Mouse (Mus musculus) layer of hippocampus, adult 11-12 months (tissue): Measurements from ENCODE around the gene Shc2.

Experiments
- DNase-seq: peaks from one replicate; pipeline ENCODE4 v3.0.0; 2022; ENCODE audit warnings: low spot score

Shc2 gene

DNA sequence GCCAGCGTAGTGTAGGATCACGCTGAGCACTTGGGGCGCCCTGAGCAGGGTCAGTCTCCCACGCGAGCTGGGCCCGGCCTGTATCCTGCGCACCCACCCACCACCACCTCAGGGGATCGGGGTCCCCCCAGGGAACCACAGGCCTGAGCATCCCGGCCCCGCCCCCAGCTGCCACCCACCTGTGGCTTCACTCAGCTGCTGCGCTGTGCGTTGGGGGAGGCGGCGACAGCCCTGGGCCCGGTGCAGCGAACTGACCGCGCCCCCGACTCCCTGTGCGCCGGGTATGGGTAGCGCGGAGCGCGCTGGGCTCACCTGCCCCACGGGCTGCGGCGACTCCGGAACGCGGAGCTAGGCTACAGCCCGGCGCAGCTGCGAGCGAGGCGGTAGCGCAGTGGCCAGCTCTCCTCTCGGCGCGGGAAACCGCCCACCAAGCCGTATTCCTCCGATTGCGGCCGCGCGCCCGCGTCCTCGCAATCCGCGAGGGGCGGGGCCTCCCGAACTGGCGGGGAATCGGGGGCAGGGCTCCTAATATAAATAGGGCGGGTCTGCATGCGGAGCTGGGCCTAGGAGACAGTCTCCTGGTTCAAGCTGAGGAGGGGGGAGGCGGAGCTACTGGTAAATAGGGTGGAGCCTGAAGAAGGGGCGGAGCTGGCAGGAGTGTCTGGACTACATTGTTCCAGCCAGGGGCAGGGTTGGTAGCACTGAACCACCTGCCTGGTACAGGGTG is 24.0 kb downstream of the Shc2 start, which contains the start of gene C2cd4c:
Gene C2cd4c (minus strand): TSS at position 448 of the 727 bp plus-strand sequence.
- DNase-seq, result peak; percentile 70

DNA sequence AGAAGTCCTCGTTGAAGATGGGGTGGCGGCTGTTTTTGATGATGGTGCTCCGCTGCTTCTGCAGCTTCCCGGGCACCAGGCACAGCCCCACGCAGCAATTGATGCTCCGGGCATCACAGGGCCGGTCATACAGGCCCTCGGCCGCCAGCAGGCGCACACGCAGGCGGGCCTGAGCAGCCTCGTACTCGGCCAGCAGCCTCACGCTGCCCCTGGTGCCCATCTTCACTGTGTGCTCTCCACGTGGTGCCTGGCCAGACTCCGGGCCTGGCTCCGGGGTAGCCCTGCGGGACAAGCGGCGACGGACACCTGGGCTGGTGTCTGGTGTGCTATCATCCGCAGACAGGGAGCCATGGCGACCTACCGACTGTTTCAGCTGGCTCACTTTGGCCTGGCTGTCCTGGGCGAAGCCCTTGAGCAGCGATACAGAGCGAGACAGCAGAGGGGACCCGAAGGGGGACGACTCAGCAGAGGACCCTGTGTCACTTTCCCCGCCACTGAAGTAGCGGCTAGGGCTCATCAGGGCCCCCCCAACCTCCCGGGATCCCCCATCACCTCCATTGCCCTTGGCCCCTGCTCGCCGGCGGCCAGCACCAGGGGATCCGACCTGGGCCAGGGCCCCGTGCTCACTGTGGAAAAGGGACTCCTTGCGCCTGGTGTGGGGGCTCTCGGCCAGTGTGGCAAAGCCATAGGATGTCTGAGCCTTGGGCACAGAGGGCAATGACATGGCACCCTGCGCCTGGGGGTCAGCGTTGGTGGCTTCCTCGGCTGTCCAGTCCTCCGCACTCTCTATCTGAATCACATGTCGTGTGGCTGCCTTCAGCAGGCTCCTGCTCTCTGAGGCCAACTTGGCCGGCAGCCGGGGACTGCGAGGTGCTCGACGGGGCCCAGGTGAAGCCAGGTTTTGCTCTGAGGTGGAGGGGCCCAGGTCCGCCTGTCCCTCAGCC is 25.3 kb downstream of the Shc2 start:
- DNase-seq, result no peak

DNA sequence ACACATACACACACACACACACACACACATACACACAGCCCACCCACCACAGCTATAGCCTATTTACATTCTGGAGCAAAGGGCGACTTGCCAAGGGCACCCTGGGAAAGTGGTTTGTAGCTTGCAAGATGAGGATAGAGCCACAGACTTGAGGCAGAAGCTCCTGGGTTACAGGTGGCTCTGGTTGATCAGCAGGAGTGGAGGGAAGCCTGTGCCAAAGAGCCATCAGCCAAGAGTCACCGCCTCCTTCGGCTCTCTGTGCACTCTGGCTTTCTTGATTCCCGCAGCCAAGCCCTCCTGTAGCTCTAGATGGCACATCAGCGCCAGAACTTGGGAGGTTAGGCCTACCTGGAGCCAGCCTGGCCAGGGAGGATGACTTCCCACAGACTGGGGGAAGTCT is 26.4 kb downstream of the Shc2 start:
- no peak for DNase-seq

- DNase-seq, result no peak
These were observed 28.4 kb downstream of the Shc2 start for GRCm38 (mm10) chr10:79609276-79609675.

DNA sequence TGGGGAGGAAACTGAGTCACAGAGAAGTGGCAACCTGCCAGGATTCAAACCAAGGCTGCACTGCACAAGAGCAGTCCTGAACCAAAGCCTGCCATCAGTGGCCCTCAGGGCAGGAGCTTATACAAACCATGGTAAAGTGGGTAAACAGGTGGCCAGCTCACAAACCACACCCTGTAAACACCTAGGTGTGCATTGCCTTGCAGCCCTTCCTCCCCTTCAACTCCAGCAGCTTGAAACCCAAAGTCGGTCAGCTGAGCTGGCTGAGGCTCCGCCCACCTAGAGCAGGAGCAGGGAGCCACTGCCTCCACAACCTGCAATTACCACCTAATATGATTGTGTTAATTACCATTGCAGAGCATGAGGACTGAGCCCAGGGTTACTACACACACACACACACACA is 29.8 kb downstream of the Shc2 start:
- DNase-seq, result no peak

GRCm38 (mm10) chr10:79606537-79606936 is 31.2 kb downstream of the Shc2 start:
- DNase-seq, result no peak

DNA sequence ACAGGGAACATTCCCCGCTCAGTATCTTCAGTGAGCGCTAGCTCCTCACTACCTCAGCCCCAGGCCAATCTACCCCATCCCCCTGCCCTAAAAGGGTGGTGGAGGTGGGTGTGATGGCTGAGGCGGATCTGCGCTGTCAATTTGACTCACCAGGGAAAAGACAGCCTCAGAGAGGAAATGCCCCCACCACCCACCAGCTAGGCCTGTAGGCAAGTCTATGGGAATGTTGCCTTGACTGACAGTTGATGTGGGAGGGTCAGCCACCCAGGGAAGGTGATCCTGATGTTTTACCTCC is 39.8 kb downstream of the Shc2 start:
- DNase-seq, result no peak

DNA sequence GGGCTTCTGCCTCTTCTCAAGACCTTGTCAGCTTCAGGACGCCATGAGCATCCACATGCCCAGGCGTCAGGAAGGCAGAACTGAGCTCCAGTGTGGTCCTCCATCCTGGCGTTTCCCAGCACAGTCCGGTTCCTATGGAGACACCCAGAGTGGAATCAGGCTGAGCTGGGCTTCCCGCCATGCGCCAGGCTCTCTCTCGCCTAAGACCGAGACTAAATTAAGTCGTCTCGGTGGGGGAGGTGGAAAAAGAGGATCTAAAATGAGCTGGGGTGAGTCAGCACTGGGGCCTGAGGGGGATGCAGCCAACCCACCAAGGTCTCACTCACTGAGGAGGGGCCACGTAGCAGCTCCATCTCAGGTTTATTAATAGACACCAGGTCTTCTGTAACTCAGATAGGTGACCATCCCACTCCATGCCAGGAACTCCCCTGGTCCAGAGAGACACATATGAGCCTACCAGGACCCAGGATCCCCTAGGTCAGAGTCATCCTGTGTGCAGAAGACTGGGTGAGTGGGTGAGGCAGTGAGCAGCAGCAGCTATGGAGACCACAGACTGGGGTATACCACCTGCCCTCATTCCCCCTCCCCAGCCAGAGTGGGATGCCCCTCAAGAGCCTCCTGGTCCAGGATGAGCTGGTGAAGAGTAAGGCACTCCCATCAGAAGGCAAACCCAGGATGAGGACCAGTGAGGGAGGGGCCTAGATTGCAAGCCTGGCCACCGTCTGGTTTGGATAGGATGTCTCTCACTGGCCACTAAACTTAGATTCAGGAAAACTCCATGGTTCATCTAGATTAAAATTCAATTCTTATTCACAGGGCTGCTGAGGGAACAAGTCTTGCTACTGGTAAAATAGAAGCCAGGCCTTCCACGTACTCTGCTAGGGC is 40.4 kb downstream of the Shc2 start:
- peak; percentile 67 for DNase-seq

DNA sequence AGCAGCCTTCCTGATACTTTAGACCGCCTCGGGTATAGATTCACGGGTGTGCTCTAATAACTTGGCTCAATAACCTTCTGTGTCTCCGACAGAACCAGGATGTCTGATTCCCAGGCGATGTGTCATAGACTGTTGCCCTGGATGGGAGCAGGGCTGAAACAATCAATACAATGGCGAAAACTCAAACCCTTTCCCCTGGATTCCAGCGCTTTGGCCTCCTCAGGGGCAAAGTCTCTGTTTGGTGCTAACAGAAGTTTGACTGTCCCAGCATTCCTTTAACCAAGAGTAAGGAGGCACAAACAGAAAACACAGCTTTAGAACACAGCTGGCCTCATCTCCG is 42.2 kb downstream of the Shc2 start:
- DNase-seq, result no peak

GRCm38 (mm10) chr10:79594872-79595589 is 42.7 kb downstream of the Shc2 start:
- DNase-seq, result peak; percentile 73

DNA sequence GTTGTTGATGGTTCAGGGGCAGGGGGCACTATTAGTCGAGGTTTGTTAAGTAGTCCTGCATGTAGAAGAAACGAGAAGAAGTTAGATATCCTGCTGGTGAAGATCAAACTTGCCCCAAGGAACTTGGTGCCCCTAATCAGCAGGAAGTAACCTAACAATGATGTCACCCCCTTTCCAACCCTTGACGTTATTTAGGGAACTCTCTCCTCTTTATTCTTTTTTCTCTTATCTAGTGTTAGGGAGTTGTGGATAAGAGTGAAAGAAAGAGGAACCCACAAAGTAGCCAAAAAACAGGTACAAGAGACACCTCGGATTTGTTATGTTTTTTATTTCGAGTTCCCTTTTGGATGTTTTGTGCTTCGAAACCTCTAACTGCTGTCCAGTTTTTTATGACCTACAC is 43.6 kb downstream of the Shc2 start:
- no peak for DNase-seq

- DNase-seq, result no peak
These were observed 47.0 kb downstream of the Shc2 start for GRCm38 (mm10) chr10:79590702-79591101.

GRCm38 (mm10) chr10:79587752-79588126 is 50.0 kb downstream of the Shc2 start:
- DNase-seq, result no peak

GRCm38 (mm10) chr10:79587061-79587751 is 50.5 kb downstream of the Shc2 start, which contains the start of gene Theg:
TSS of gene Theg (minus strand) at chr10:79587331.
- DNase-seq, result no peak

GRCm38 (mm10) chr10:79586243-79586642 is 51.5 kb downstream of the Shc2 start:
- no peak for DNase-seq

- no peak for DNase-seq
These were observed 52.0 kb downstream of the Shc2 start for GRCm38 (mm10) chr10:79585723-79586122.

- no peak for DNase-seq
These were observed 52.6 kb downstream of the Shc2 start for GRCm38 (mm10) chr10:79585136-79585535.

DNA sequence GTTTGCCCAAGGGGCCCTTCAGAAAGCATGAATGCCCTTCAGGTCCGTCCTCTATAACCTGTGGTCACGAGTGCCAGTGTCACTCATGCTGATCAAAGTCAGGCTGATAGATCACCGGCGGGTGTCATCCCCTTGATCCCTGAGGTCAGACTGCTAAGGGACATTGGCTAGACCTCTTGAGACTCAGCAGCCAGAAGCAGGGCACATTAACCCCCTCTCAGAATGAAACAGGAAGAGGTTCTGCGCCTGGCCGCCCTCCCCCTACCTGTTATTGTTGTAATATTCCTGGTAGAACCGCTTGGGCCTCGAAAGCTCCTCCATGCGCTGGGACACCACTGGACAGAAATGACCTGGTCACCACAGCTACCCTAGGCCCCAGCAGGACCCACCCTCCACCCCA is 53.3 kb downstream of the Shc2 start:
- DNase-seq, result no peak

DNA sequence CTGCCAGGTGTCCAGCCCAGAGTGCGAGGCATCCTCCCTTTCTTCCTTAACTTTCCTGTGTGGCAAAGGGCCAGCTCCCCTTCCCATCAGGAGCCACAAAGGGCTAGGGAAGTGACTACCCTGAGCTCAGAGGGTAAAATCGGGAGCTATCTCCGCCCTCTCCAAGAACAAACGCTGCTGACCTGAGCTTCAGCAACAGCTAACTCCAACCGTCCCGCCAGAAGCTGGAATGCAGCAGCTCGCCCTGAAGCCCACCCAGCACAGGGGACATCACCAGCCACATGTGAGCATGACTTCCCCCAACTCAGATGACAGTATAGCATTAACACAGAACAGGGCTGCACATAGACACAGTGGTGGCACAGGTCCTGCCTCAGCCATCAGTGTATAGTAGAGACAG is 53.7 kb downstream of the Shc2 start:
- DNase-seq, result no peak

- no peak for DNase-seq
These were observed 56.2 kb downstream of the Shc2 start for GRCm38 (mm10) chr10:79581501-79581900.

GRCm38 (mm10) chr10:79580811-79581210 is 56.9 kb downstream of the Shc2 start:
- peak; percentile 45 for DNase-seq
